Mouse (Mus musculus) liver, embryonic 15.5 days (tissue): ENCODE measurements around the gene 2310002L09Rik. TPM values are rescaled to one million over a fixed set of nuclear protein-coding genes. Genes with fewer than 3 reads are reported as not detected.
"Not testable (repeated sequence)": the region's sequence is repeated elsewhere in the genome, so short reads cannot be mapped to it uniquely, and the experiment has no call there.

Experiments
- ATAC-seq: fragments of 200-750 bp; cut with Nextera tagmentation; 2 replicates; pipeline ENCODE4 v1.8.0; 2017; ENCODE audit warnings: moderate number of reproducible peaks, mild to moderate bottlenecking, moderate library complexity; ENCODE audit not compliant: insufficient read depth
- H3K27ac ChIP-seq: fragments of 300-500 bp; sonication (generic); replicated peaks from 2 replicates; pipeline ENCODE4 v1.5.1; 2015; ENCODE audit warnings: mild to moderate bottlenecking, inconsistent platforms
- H3K27me3 ChIP-seq: fragments of 300-500 bp; sonication (generic); 2 replicates; pipeline ENCODE4 v1.6.1; 2015; ENCODE audit warnings: mild to moderate bottlenecking, inconsistent platforms
- H3K36me3 ChIP-seq: fragments of 300-500 bp; sonication (generic); replicated peaks from 2 replicates; pipeline ENCODE4 v1.6.1; 2015; ENCODE audit warnings: moderate library complexity, mild to moderate bottlenecking, inconsistent platforms
- H3K4me1 ChIP-seq: fragments of 300-500 bp; sonication (generic); replicated peaks from 2 replicates; pipeline ENCODE4 v1.6.1; 2015; ENCODE audit warnings: inconsistent platforms
- H3K4me2 ChIP-seq: fragments of 300-500 bp; sonication (generic); 2 replicates; pipeline ENCODE4 v1.6.1; 2015; ENCODE audit warnings: moderate library complexity, mild to moderate bottlenecking, inconsistent platforms
- H3K4me3 ChIP-seq: fragments of 300-500 bp; sonication (generic); replicated peaks from 2 replicates; pipeline ENCODE4 v1.5.1; 2015; ENCODE audit warnings: mild to moderate bottlenecking, inconsistent platforms
- H3K9ac ChIP-seq: fragments of 300-500 bp; sonication (generic); 2 replicates; pipeline ENCODE4 v1.6.1; 2015; ENCODE audit warnings: moderate library complexity, mild to moderate bottlenecking, inconsistent platforms
- H3K9me3 ChIP-seq: fragments of 300-500 bp; sonication (generic); replicated peaks from 2 replicates; pipeline ENCODE4 v1.6.1; 2016; ENCODE audit warnings: inconsistent platforms
- WGBS: fragments of 180-500 bp; shearing (Covaris S2); methylation state at CpG from one replicate; pipeline ENCODE4 v1.1.7; 2015; ENCODE audit warnings: mixed read lengths; ENCODE audit not compliant: insufficient replicate concordance; 5-methylcytosine and 5-hydroxymethylcytosine counted together
- polyA plus RNA-seq: library from polyadenylated mRNA; unstranded; fragments of >200 nt; fragmentation: Nextera tagmentation; extraction: Ambion mirVana; gene quantifications from 2 replicates; pipeline ENCODE4 v1.2.1, GENCODE M21; 2015

2310002L09Rik gene
- 0.50 and 0.69 TPM in 2 replicates for polyA plus RNA-seq

GRCm38 (mm10) chr4:73950375-73950896 is at the start of gene 2310002L09Rik:
2310002L09Rik (minus strand) TSS chr4:73950846.
- H3K9me3 ChIP-seq: no peaks in the 10 kb centered on the region
- no peak within 1 kb of the TSS for H3K27ac ChIP-seq
- no peaks in the 10 kb centered on the region for H3K27me3 ChIP-seq
- no peak for ATAC-seq
- no peaks in the 10 kb centered on the region for H3K4me1 ChIP-seq
- no peaks in the 10 kb centered on the region for H3K36me3 ChIP-seq
- WGBS: 63% methylated on average over 8 of the region's 8 CpGs
- no peak within 1 kb of the TSS for H3K4me2 ChIP-seq
- no peak within 1 kb of the TSS for H3K9ac ChIP-seq
- H3K4me3 ChIP-seq: no peak within 1 kb of the TSS

GRCm38 (mm10) chr4:73980454-73980853 is 29.8 kb upstream of the 2310002L09Rik start:
- Histone ChIP-seq H3K9me3 (no peaks in the 10 kb centered on the region), H3K9ac (no peak overlapping the region), H3K4me1 (no peaks in the 10 kb centered on the region), H3K4me2 (no peak overlapping the region), H3K27me3 (no peaks in the 10 kb centered on the region), H3K27ac (no peak overlapping the region), H3K36me3 (no peaks in the 10 kb centered on the region), H3K4me3 (no peak overlapping the region)
- 49% methylated on average over 3 of the region's 3 CpGs for WGBS
- ATAC-seq: no peak

GRCm38 (mm10) chr4:73920660-73921059 is 30.0 kb downstream of the 2310002L09Rik start, which contains the start of gene Gm11756:
Gm11756 (minus strand) TSS chr4:73920760.
- not testable (repeated sequence) for ATAC-seq, H3K4me3 ChIP-seq, H3K9me3 ChIP-seq, H3K9ac ChIP-seq, H3K4me1 ChIP-seq, H3K27ac ChIP-seq, H3K36me3 ChIP-seq, H3K27me3 ChIP-seq, H3K4me2 ChIP-seq
- 62% methylated on average over 6 of the region's 6 CpGs for WGBS

GRCm38 (mm10) chr4:73905853-73906252 is 44.8 kb downstream of the 2310002L09Rik start, which contains the start of gene Gm13871:
Gm13871 (minus strand) TSS chr4:73905953.
- H3K4me1 ChIP-seq, H3K9me3 ChIP-seq, H3K36me3 ChIP-seq, ATAC-seq, H3K4me3 ChIP-seq, H3K27me3 ChIP-seq, H3K27ac ChIP-seq, H3K9ac ChIP-seq, H3K4me2 ChIP-seq: not testable (repeated sequence)
- no CpG with 5 or more reads among the region's 4 CpGs for WGBS

GRCm38 (mm10) chr4:73891012-73891411 is 59.6 kb downstream of the 2310002L09Rik start, which contains the start of gene Gm11757:
Gm11757 (minus strand) TSS chr4:73891112.
- H3K9ac ChIP-seq, H3K27ac ChIP-seq, ATAC-seq, H3K4me2 ChIP-seq, H3K4me1 ChIP-seq, H3K27me3 ChIP-seq, H3K4me3 ChIP-seq, H3K36me3 ChIP-seq, H3K9me3 ChIP-seq: not testable (repeated sequence)
- WGBS: no CpG with 5 or more reads among the region's 4 CpGs

Other genes with a start within 250 kb of the 2310002L09Rik start
- 0.03 and 0.07 TPM in 2 replicates for gene Rasef, start 159.9 kb downstream of the 2310002L09Rik start, polyA plus RNA-seq
- gene Gm11758, start 74.6 kb downstream of the 2310002L09Rik start, polyA plus RNA-seq: not detected in 2 replicates
- gene Gm11757, start 59.7 kb downstream of the 2310002L09Rik start, polyA plus RNA-seq: not detected in 2 replicates
- not detected in 2 replicates for gene Gm13871, start 44.9 kb downstream of the 2310002L09Rik start, polyA plus RNA-seq
- not detected in 2 replicates for gene Gm11756, start 30.1 kb downstream of the 2310002L09Rik start, polyA plus RNA-seq
- gene Frmd3, start 62.6 kb upstream of the 2310002L09Rik start, polyA plus RNA-seq: 0.16 and 0.23 TPM in 2 replicates